Mouse (Mus musculus): ENCODE results near the gene Zfp971.
"Not testable (repeated sequence)": the region's sequence is repeated elsewhere in the genome, so short reads cannot be mapped to it uniquely, and the experiment has no call there.

Zfp971 gene

DNA sequence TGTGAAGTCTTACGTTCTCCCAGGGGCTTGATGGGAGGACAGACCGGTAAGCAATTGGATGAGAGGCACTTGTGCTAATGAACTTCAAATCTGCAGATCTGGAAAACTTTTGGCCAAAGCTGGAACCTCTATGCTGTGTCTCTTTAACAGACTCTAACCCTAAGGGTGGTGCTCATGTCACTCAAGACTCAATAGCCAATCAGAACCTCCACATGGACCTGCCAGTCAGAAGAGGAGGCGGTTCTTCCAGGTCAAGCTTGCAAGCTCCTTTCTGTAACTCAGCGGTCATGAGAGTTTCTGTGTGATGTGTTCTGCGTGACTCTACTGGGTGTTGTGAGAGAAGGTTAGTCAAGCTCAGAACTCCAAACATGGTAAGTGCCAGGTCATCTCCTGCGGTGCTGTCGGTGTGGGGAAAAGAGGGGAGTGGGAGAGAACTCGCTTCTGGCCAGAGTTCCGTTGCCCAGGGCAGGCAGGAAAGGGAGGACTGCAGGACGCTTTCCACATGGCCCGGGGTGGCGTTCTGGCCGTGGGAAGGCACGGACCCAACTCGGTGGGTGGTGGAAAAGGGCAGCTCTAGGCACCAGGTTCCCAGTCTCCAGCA is at the start of gene Zfp971:
Gene Zfp971 (plus strand): TSS at position 274 of the 601 bp plus-strand sequence.
- DNase-seq (ENCODE audit: low read depth, low spot score) = peak; percentile 39

DNA sequence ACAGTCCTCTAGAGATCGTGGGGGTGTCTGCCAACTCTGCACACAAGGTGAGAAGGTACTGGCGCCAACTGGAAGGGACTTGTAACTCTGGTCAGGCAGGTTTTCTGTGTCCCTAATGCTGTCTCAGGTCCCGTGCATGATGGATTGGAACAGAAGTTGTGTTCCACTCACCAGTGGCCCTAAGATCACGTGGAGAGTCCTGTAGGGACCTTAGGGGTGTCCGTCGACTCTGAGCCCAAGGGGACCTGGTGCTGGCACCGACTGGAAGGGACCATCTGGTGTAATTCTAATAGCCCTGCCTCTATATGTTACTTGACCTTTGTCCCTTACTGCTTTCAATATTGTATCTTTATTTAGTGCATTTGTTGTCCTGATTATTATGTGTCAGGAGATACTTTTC is 48.3 kb upstream of the Zfp971 start:
- not testable (repeated sequence) for DNase-seq (ENCODE audit: low read depth, low spot score)

DNA sequence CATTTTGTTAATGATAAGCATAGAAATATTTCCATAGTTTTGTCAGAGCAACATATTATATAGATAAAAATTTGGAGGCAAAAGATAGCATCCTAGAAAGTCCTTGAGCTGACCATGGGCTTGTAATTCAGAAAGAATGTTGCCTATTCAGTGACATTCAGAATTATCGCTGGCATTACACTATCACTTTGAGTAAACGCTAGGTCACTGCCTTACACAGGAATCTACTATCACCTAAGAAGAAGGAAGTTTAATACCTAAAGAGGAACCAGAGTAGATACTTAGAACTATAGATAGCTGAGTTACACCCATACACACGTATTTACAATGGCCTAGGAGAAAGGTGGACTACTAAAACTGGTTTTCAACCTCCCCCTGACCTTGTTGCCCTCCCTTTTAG is 3.6 kb upstream of the Zfp971 start:
- DNase-seq (ENCODE audit: low read depth, low spot score) = not testable (repeated sequence)

DNA sequence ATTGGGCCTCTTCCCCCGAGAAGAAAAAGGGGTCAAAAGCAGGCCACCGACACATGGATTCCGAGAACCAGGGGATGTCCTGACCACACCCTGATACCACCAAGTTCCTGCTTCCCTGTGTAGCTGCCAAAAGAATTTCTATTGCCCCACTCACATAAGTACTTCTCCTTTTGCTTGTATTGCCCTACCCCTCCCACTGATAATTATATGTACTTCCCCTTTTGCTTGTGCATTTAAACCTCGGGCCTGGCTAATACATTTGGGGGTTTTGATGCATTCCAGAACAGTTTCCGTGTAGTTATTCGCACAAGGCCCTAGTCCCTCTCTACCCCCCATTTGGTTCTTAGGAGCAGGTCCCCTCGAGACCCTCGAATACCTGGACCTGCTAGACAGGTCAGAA is 2.3 kb upstream of the Zfp971 start:
- not testable (repeated sequence) for DNase-seq (ENCODE audit: low read depth, low spot score)

DNA sequence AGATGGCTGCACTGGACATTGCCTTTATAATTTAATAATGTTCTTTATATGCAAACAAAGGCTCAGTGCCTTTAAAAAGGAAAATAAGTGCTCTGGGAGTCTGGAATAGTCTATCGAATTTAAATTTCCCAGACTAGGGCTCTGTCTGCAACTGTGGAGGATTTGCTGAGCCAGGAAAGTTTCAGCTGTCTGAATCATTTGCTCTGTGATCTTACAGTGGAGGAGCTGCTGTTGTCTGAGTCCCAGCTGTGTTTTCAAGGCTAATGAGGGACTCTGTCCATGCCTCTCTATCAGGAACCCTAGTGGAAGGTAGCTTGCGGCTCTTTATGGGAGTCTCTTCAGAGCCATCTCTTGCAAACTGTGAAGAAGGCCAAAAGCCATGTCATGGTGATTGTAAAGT is 777 bp downstream of the Zfp971 start:
- not testable (repeated sequence) for DNase-seq (ENCODE audit: low read depth, low spot score)

DNA sequence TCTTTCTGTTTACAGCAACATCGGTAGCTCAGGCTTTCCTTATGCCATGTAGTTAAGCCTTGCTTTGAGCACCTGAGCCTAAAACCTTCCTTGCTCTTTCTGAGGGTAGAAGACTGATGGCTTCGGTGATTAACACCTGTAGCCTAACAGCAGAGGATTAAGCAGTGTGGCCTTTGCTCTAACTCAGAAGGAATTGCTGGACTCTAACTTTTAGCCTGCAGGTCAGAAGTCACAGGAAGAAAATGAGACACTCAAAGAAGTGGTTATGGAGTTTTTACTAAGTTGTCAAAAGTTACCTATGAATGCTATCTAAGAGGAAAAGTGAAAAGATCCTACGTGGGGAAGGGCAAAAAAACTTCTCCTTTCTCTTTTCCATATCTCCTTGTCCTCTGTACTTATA is 4.5 kb downstream of the Zfp971 start:
- DNase-seq (ENCODE audit: low read depth, low spot score) = not testable (repeated sequence)

DNA sequence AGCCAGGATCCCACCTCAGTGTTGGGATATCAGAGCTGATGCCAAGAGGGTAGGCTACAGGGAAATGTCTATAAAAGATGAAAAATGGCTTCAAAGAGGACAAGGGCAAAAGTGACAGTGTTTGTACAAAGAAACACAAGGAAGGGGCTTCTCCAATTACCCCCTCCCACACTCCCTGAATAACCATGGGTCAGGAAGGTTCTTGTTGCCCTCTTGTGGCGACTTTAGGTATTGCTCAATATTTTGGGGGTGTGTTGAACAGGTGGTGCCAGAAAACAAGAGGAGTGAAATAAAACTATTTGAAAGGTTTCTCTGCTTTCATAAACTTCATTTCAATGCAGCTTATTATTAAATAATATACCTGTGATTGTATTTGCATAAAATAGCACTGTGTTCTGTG is 35.1 kb downstream of the Zfp971 start:
- DNase-seq (ENCODE audit: low read depth, low spot score) = peak; percentile 56

DNA sequence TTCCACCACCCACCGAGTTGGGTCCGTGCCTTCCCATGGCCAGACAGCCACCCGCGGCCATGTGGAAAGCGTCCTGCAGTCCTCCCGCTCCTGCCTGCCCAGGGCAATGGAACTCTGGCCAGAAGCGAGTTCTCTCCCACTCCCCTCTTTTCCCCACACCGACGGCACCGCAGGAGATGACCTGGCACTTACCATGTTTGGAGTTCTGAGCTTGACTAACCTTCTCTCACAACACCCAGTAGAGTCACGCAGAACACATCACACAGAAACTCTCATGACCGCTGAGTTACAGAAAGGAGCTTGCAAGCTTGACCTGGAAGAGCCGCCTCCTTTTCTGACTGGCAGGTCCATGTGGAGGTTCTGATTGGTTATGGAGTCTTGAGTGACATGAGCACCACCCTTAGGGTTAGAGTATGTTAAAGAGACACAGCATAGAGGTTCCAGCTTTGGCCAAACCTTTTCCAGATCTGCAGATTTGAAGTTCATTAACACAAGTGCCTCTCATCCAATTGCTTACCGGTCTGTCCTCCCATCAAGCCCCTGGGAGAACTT is 55.2 kb downstream of the Zfp971 start, which contains the start of gene Zfp931:
Gene Zfp931 (minus strand): TSS at position 311 of the 552 bp plus-strand sequence.
- not testable (repeated sequence) for DNase-seq (ENCODE audit: low read depth, low spot score)
